Mouse (Mus musculus) forebrain, embryonic 16.5 days (tissue): ENCODE results near the gene Btbd18. TPM values are rescaled to one million over a fixed set of nuclear protein-coding genes. Genes with fewer than 3 reads are reported as not detected.
"Not testable (repeated sequence)": the region's sequence is repeated elsewhere in the genome, so short reads cannot be mapped to it uniquely, and the experiment has no call there.

Source experiments
- ATAC-seq: fragments of 200-750 bp; cut with Nextera tagmentation; 2 replicates; pipeline ENCODE4 v1.8.0; 2017; ENCODE audit warnings: mild to moderate bottlenecking, moderate library complexity
- H3K27ac ChIP-seq: fragments of 300-500 bp; sonication (generic); 2 replicates; pipeline ENCODE4 v1.5.1; 2014; ENCODE audit warnings: low read length, control low read depth
- H3K27me3 ChIP-seq: fragments of 300-500 bp; sonication (generic); replicated peaks from 2 replicates; pipeline ENCODE4 v1.6.1; 2014; ENCODE audit warnings: low read length; ENCODE audit not compliant: control insufficient read depth, insufficient read depth
- H3K36me3 ChIP-seq: fragments of 300-500 bp; sonication (generic); 2 replicates; pipeline ENCODE4 v1.6.1; 2014; ENCODE audit not compliant: control insufficient read depth, insufficient read depth
- H3K4me1 ChIP-seq: fragments of 300-500 bp; sonication (generic); replicated peaks from 2 replicates; pipeline ENCODE4 v1.6.1; 2014; ENCODE audit warnings: low read length; ENCODE audit not compliant: control insufficient read depth, insufficient read depth
- H3K4me2 ChIP-seq: fragments of 300-500 bp; sonication (generic); 2 replicates; pipeline ENCODE4 v1.6.1; 2014; ENCODE audit warnings: mild to moderate bottlenecking, low read length, control low read depth
- H3K4me3 ChIP-seq: fragments of 300-500 bp; sonication (generic); replicated peaks from 2 replicates; pipeline ENCODE4 v1.5.1; 2014; ENCODE audit warnings: mild to moderate bottlenecking, low read length, control low read depth
- H3K9ac ChIP-seq: fragments of 300-500 bp; sonication (generic); replicated peaks from 2 replicates; pipeline ENCODE4 v1.6.1; 2014; ENCODE audit warnings: low read depth, low read length, control low read depth
- H3K9me3 ChIP-seq: fragments of 300-500 bp; sonication (generic); 2 replicates; pipeline ENCODE4 v1.6.1; 2016; ENCODE audit warnings: low read length; ENCODE audit not compliant: control insufficient read depth
- WGBS: fragments of 180-500 bp; shearing (Covaris S2); extraction: QIAGEN DNeasy Blood & Tissue Kit; methylation state at CpG from one replicate; pipeline ENCODE4 v1.1.7; 2014; 5-methylcytosine and 5-hydroxymethylcytosine counted together
- polyA plus RNA-seq: library from polyadenylated mRNA; unstranded; fragments of >200 nt; fragmentation: Nextera tagmentation; extraction: Ambion mirVana; gene quantifications from 2 replicates; pipeline ENCODE4 v1.2.1, GENCODE M21; 2015

Btbd18 gene
- polyA plus RNA-seq, 1 experiment from 2014 or later = 0.52 TPM

GRCm38 (mm10) chr2:84662866-84663265 lies 4.0 kb downstream of the Btbd18 start:
- no peak for ATAC-seq
- Histone ChIP-seq H3K36me3 (no peaks in the 10 kb centered on the region), H3K4me1 (no peaks in the 10 kb centered on the region), H3K9me3 (no peaks in the 10 kb centered on the region), H3K27me3 (no peaks in the 10 kb centered on the region), H3K4me2 (no peak overlapping the region), H3K4me3 (no peak overlapping the region), H3K9ac (no peak overlapping the region), H3K27ac (no peak overlapping the region)
- 14% methylated on average over 2 of the region's 2 CpGs for WGBS

GRCm38 (mm10) chr2:84666081-84666480 lies 7.2 kb downstream of the Btbd18 start:
- Histone ChIP-seq H3K36me3 (no peaks in the 10 kb centered on the region), H3K27ac (no peak overlapping the region), H3K9me3 (no peaks in the 10 kb centered on the region)

GRCm38 (mm10) chr2:84669828-84670568 lies 11.1 kb downstream of the Btbd18 start:
- 1% methylated on average over 39 of the region's 39 CpGs for WGBS
- H3K4me2 ChIP-seq = peak overlapping the region; percentile 77
- H3K4me1 ChIP-seq = peaks cover 14% of the 10 kb centered on the region
- peak; percentile 74 for ATAC-seq
- H3K9me3 ChIP-seq = no peaks in the 10 kb centered on the region
- peaks cover 14% of the 10 kb centered on the region for H3K36me3 ChIP-seq
- H3K4me3 ChIP-seq = peak overlapping the region; percentile 100
- no peaks in the 10 kb centered on the region for H3K27me3 ChIP-seq
- peak overlapping the region; percentile 94 for H3K9ac ChIP-seq
- peak overlapping the region; percentile 95 for H3K27ac ChIP-seq

More at GRCm38 (mm10) chr2:84666081-84666480, 7.2 kb downstream of the Btbd18 start:
- 65% methylated on average over 12 of the region's 12 CpGs for WGBS
- ATAC-seq = no peak
- peaks cover 12% of the 10 kb centered on the region for H3K4me1 ChIP-seq
- H3K9ac ChIP-seq = no peak overlapping the region
- no peaks in the 10 kb centered on the region for H3K27me3 ChIP-seq
- no peak overlapping the region for H3K4me3 ChIP-seq
- H3K4me2 ChIP-seq = no peak overlapping the region

GRCm38 (mm10) chr2:84670569-84670933 lies 11.7 kb downstream of the Btbd18 start, which contains the start of gene Selenoh:
Gene Selenoh, minus strand, starts transcription at chr2:84670770.
- no peaks in the 10 kb centered on the region for H3K27me3 ChIP-seq
- H3K27ac ChIP-seq = peak within 1 kb of the TSS; percentile 95
- ATAC-seq = peak; percentile 99
- peaks cover 14% of the 10 kb centered on the region for H3K4me1 ChIP-seq
- H3K4me2 ChIP-seq = peak within 1 kb of the TSS; percentile 77
- H3K4me3 ChIP-seq = peak within 1 kb of the TSS; percentile 100
- peaks cover 17% of the 10 kb centered on the region for H3K36me3 ChIP-seq
- 1% methylated on average over 20 of the region's 20 CpGs for WGBS
- H3K9ac ChIP-seq = peak within 1 kb of the TSS; percentile 94
- H3K9me3 ChIP-seq = no peaks in the 10 kb centered on the region

GRCm38 (mm10) chr2:84671535-84671934 lies 12.7 kb downstream of the Btbd18 start:
- not testable (repeated sequence) for ATAC-seq, H3K4me3 ChIP-seq, H3K27ac ChIP-seq, H3K9me3 ChIP-seq, H3K27me3 ChIP-seq, H3K9ac ChIP-seq
- H3K36me3 ChIP-seq = peaks cover 17% of the 10 kb centered on the region
- H3K4me2 ChIP-seq = peak overlapping the region; percentile 77
- H3K4me1 ChIP-seq = peaks cover 18% of the 10 kb centered on the region
- WGBS = 53% methylated on average over 4 of the region's 5 CpGs

GRCm38 (mm10) chr2:84677270-84677967 lies 18.5 kb downstream of the Btbd18 start:
- Histone ChIP-seq H3K4me2 (peak overlapping the region; percentile 62), H3K4me3 (peak overlapping the region; percentile 60), H3K4me1 (peaks cover 19% of the 10 kb centered on the region), H3K9me3 (no peaks in the 10 kb centered on the region), H3K27me3 (no peaks in the 10 kb centered on the region), H3K27ac (peak overlapping the region; percentile 64), H3K9ac (peak overlapping the region; percentile 58), H3K36me3 (peaks cover 18% of the 10 kb centered on the region)
- ATAC-seq = peak; percentile 30
- WGBS = 9% methylated on average over 22 of the region's 22 CpGs

- H3K9ac ChIP-seq = peak within 1 kb of the TSS; percentile 78
- peak within 1 kb of the TSS; percentile 95 for H3K4me3 ChIP-seq
- H3K4me1 ChIP-seq = peaks cover 19% of the 10 kb centered on the region
- peak within 1 kb of the TSS; percentile 64 for H3K27ac ChIP-seq
- no peaks in the 10 kb centered on the region for H3K27me3 ChIP-seq
- WGBS = under 1% methylated on average over 44 of the region's 44 CpGs
- no peaks in the 10 kb centered on the region for H3K9me3 ChIP-seq
- H3K36me3 ChIP-seq = peaks cover 11% of the 10 kb centered on the region
- peak; percentile 99 for ATAC-seq
- H3K4me2 ChIP-seq = peak within 1 kb of the TSS; percentile 86
These were observed 19.3 kb downstream of the Btbd18 start, which contains the start of the genes Gm28635 and Med19 for GRCm38 (mm10) chr2:84677968-84678880. Gene Gm28635, minus strand, starts transcription at chr2:84678041. Gene Med19, plus strand, starts transcription at chr2:84678402.

GRCm38 (mm10) chr2:84679016-84679415 lies 20.1 kb downstream of the Btbd18 start, which contains the start of gene Tmx2:
Gene Tmx2, minus strand, starts transcription at chr2:84679140.
- H3K4me3 ChIP-seq = peak within 1 kb of the TSS; percentile 95
- 19% methylated on average over 8 of the region's 8 CpGs for WGBS
- no peaks in the 10 kb centered on the region for H3K27me3 ChIP-seq
- peaks cover 8% of the 10 kb centered on the region for H3K36me3 ChIP-seq
- H3K9me3 ChIP-seq = no peaks in the 10 kb centered on the region
- no peak for ATAC-seq
- H3K27ac ChIP-seq = 0 out of 2 replicates have a peak within 1 kb of the TSS, but pooled peaks have one; percentile 21
- peak within 1 kb of the TSS; percentile 86 for H3K4me2 ChIP-seq
- peaks cover 19% of the 10 kb centered on the region for H3K4me1 ChIP-seq
- H3K9ac ChIP-seq = peak within 1 kb of the TSS; percentile 78
